Mouse (Mus musculus) liver, embryonic 12.5 days (tissue): ENCODE results near the gene Cers6. TPM values are rescaled to one million over a fixed set of nuclear protein-coding genes. Genes with fewer than 3 reads are reported as not detected.

Experiments used
- ATAC-seq: fragments of 200-750 bp; cut with Nextera tagmentation; 2 replicates; pipeline ENCODE4 v1.8.0; 2017; ENCODE audit warnings: moderate number of reproducible peaks, mild to moderate bottlenecking, moderate library complexity
- H3K27ac ChIP-seq: fragments of 300-500 bp; sonication (generic); 2 replicates; pipeline ENCODE4 v1.5.1; 2016; ENCODE audit warnings: mild to moderate bottlenecking
- H3K27me3 ChIP-seq: fragments of 300-500 bp; sonication (generic); replicated peaks from 2 replicates; pipeline ENCODE4 v1.6.1; 2016; ENCODE audit warnings: mild to moderate bottlenecking, moderate library complexity
- H3K36me3 ChIP-seq: fragments of 300-500 bp; sonication (generic); 2 replicates; pipeline ENCODE4 v1.6.1; 2016; ENCODE audit warnings: mild to moderate bottlenecking, moderate library complexity
- H3K4me1 ChIP-seq: fragments of 300-500 bp; sonication (generic); 2 replicates; pipeline ENCODE4 v1.6.1; 2016
- H3K4me2 ChIP-seq: fragments of 300-500 bp; sonication (generic); 2 replicates; pipeline ENCODE4 v1.6.1; 2016; ENCODE audit warnings: mild to moderate bottlenecking, moderate library complexity
- H3K4me3 ChIP-seq: fragments of 300-500 bp; sonication (generic); 2 replicates; pipeline ENCODE4 v1.5.1; 2016; ENCODE audit warnings: mild to moderate bottlenecking, moderate library complexity
- H3K9ac ChIP-seq: fragments of 300-500 bp; sonication (generic); 2 replicates; pipeline ENCODE4 v1.6.1; 2016; ENCODE audit warnings: mild to moderate bottlenecking, moderate library complexity
- H3K9me3 ChIP-seq: fragments of 300-500 bp; sonication (generic); replicated peaks from 2 replicates; pipeline ENCODE4 v1.6.1; 2016; ENCODE audit warnings: mild to moderate bottlenecking, moderate library complexity
- WGBS: fragments of 180-500 bp; shearing (Covaris S2); methylation state at CpG from one replicate; pipeline ENCODE4 v1.1.7; 2016; ENCODE audit not compliant: insufficient replicate concordance; 5-methylcytosine and 5-hydroxymethylcytosine counted together
- polyA plus RNA-seq: library from polyadenylated mRNA; unstranded; fragments of >200 nt; fragmentation: Nextera tagmentation; extraction: Ambion mirVana; gene quantifications from 2 replicates; pipeline ENCODE4 v1.2.1, GENCODE M21; 2016

The Cers6 gene
- polyA plus RNA-seq, 1 experiment from 2014 or later, result 7.3 TPM

- H3K36me3 ChIP-seq, result no peaks in the 10 kb centered on the region
- H3K9ac ChIP-seq, result no peak overlapping the region
- no peak overlapping the region for H3K4me2 ChIP-seq
- no peaks in the 10 kb centered on the region for H3K27me3 ChIP-seq
- H3K9me3 ChIP-seq, result no peaks in the 10 kb centered on the region
- no peaks in the 10 kb centered on the region for H3K4me1 ChIP-seq
- ATAC-seq, result no peak
- H3K4me3 ChIP-seq, result no peak overlapping the region
- no peak overlapping the region for H3K27ac ChIP-seq
These were observed 200.1 kb downstream of the Cers6 start for GRCm38 (mm10) chr2:69061313-69061712.

GRCm38 (mm10) chr2:69061910-69062689, 200.9 kb downstream of the Cers6 start:
- Histone ChIP-seq H3K27me3 (no peaks in the 10 kb centered on the region), H3K9ac (no peak overlapping the region), H3K9me3 (no peaks in the 10 kb centered on the region), H3K4me2 (no peak overlapping the region), H3K4me3 (no peak overlapping the region), H3K4me1 (no peaks in the 10 kb centered on the region), H3K27ac (no peak overlapping the region), H3K36me3 (no peaks in the 10 kb centered on the region)
- 76% methylated on average over 5 of the region's 5 CpGs for WGBS
- ATAC-seq, result no peak

GRCm38 (mm10) chr2:69064759-69065158, 203.5 kb downstream of the Cers6 start:
- Histone ChIP-seq H3K4me1 (no peaks in the 10 kb centered on the region), H3K27ac (no peak overlapping the region), H3K36me3 (no peaks in the 10 kb centered on the region), H3K4me3 (no peak overlapping the region), H3K9me3 (no peaks in the 10 kb centered on the region), H3K4me2 (no peak overlapping the region), H3K27me3 (no peaks in the 10 kb centered on the region), H3K9ac (no peak overlapping the region)
- 78% methylated on average over 6 of the region's 6 CpGs for WGBS
- ATAC-seq, result no peak

- no peak overlapping the region for H3K4me3 ChIP-seq
- ATAC-seq, result no peak
- WGBS, result 48% methylated on average over 7 of the region's 7 CpGs
- no peaks in the 10 kb centered on the region for H3K9me3 ChIP-seq
- no peaks in the 10 kb centered on the region for H3K36me3 ChIP-seq
- no peaks in the 10 kb centered on the region for H3K4me1 ChIP-seq
- H3K4me2 ChIP-seq, result no peak overlapping the region
- H3K9ac ChIP-seq, result no peak overlapping the region
- no peaks in the 10 kb centered on the region for H3K27me3 ChIP-seq
- no peak overlapping the region for H3K27ac ChIP-seq
These were observed 210.4 kb downstream of the Cers6 start for GRCm38 (mm10) chr2:69071440-69072235.

GRCm38 (mm10) chr2:69077189-69077588, 215.9 kb downstream of the Cers6 start:
- Histone ChIP-seq H3K36me3 (no peaks in the 10 kb centered on the region), H3K9ac (no peak overlapping the region), H3K4me3 (no peak overlapping the region), H3K9me3 (no peaks in the 10 kb centered on the region), H3K4me2 (no peak overlapping the region), H3K4me1 (no peaks in the 10 kb centered on the region), H3K27ac (no peak overlapping the region), H3K27me3 (no peaks in the 10 kb centered on the region)
- 76% methylated on average over 3 of the region's 3 CpGs for WGBS
- ATAC-seq, result no peak

- Histone ChIP-seq H3K4me2 (no peak overlapping the region), H3K9me3 (no peaks in the 10 kb centered on the region), H3K4me3 (no peak overlapping the region), H3K36me3 (no peaks in the 10 kb centered on the region), H3K4me1 (no peaks in the 10 kb centered on the region), H3K27ac (no peak overlapping the region), H3K27me3 (no peaks in the 10 kb centered on the region), H3K9ac (no peak overlapping the region)
- no peak for ATAC-seq
- WGBS, result 76% methylated on average over 1 of the region's 1 CpGs
These were observed 219.5 kb downstream of the Cers6 start for GRCm38 (mm10) chr2:69080760-69081159.

- no peak overlapping the region for H3K4me3 ChIP-seq
- no peaks in the 10 kb centered on the region for H3K36me3 ChIP-seq
- no peaks in the 10 kb centered on the region for H3K4me1 ChIP-seq
- no peaks in the 10 kb centered on the region for H3K27me3 ChIP-seq
- no peak for ATAC-seq
- no peak overlapping the region for H3K27ac ChIP-seq
- no peak overlapping the region for H3K4me2 ChIP-seq
- H3K9ac ChIP-seq, result no peak overlapping the region
- WGBS, result 72% methylated on average over 8 of the region's 8 CpGs
- H3K9me3 ChIP-seq, result no peaks in the 10 kb centered on the region
These were observed 221.4 kb downstream of the Cers6 start for GRCm38 (mm10) chr2:69082499-69083197.

GRCm38 (mm10) chr2:69083198-69083509, 221.9 kb downstream of the Cers6 start:
- WGBS, result 79% methylated on average over 3 of the region's 3 CpGs
- Histone ChIP-seq H3K9me3 (no peaks in the 10 kb centered on the region), H3K36me3 (no peaks in the 10 kb centered on the region), H3K9ac (no peak overlapping the region), H3K27me3 (no peaks in the 10 kb centered on the region), H3K4me1 (no peaks in the 10 kb centered on the region), H3K4me3 (no peak overlapping the region), H3K4me2 (no peak overlapping the region), H3K27ac (no peak overlapping the region)
- ATAC-seq, result no peak

GRCm38 (mm10) chr2:69084416-69084815, 223.2 kb downstream of the Cers6 start:
- Histone ChIP-seq H3K9me3 (no peaks in the 10 kb centered on the region), H3K4me3 (no peak overlapping the region), H3K36me3 (no peaks in the 10 kb centered on the region), H3K27me3 (no peaks in the 10 kb centered on the region), H3K4me2 (no peak overlapping the region), H3K4me1 (no peaks in the 10 kb centered on the region), H3K9ac (no peak overlapping the region), H3K27ac (no peak overlapping the region)
- no peak for ATAC-seq
- WGBS, result 80% methylated on average over 6 of the region's 6 CpGs

GRCm38 (mm10) chr2:69086505-69087260, 225.4 kb downstream of the Cers6 start:
- Histone ChIP-seq H3K27ac (no peak overlapping the region), H3K4me2 (no peak overlapping the region), H3K36me3 (no peaks in the 10 kb centered on the region), H3K4me3 (no peak overlapping the region), H3K4me1 (no peaks in the 10 kb centered on the region), H3K9me3 (no peaks in the 10 kb centered on the region), H3K9ac (no peak overlapping the region), H3K27me3 (no peaks in the 10 kb centered on the region)
- WGBS, result 79% methylated on average over 8 of the region's 8 CpGs
- no peak for ATAC-seq

- Histone ChIP-seq H3K36me3 (no peaks in the 10 kb centered on the region), H3K4me2 (no peak overlapping the region), H3K27me3 (no peaks in the 10 kb centered on the region), H3K4me3 (no peak overlapping the region), H3K4me1 (no peaks in the 10 kb centered on the region), H3K9me3 (no peaks in the 10 kb centered on the region), H3K9ac (no peak overlapping the region), H3K27ac (no peak overlapping the region)
- no peak for ATAC-seq
These were observed 234.6 kb downstream of the Cers6 start for GRCm38 (mm10) chr2:69095836-69096235.

- WGBS, result 73% methylated on average over 4 of the region's 4 CpGs
- Histone ChIP-seq H3K36me3 (no peaks in the 10 kb centered on the region), H3K9ac (no peak overlapping the region), H3K4me1 (no peaks in the 10 kb centered on the region), H3K4me3 (no peak overlapping the region), H3K27ac (no peak overlapping the region), H3K27me3 (no peaks in the 10 kb centered on the region), H3K4me2 (no peak overlapping the region), H3K9me3 (no peaks in the 10 kb centered on the region)
- ATAC-seq, result no peak
These were observed 235.6 kb downstream of the Cers6 start for GRCm38 (mm10) chr2:69096821-69097220.
